Mouse (Mus musculus): ENCODE data around the gene Ahnak. TPM values are rescaled to one million over a fixed set of nuclear protein-coding genes. Genes with fewer than 3 reads are reported as not detected.

Gene Ahnak
- polyA plus RNA-seq, 1 experiment from 2014 or later = 30.6 TPM

DNA sequence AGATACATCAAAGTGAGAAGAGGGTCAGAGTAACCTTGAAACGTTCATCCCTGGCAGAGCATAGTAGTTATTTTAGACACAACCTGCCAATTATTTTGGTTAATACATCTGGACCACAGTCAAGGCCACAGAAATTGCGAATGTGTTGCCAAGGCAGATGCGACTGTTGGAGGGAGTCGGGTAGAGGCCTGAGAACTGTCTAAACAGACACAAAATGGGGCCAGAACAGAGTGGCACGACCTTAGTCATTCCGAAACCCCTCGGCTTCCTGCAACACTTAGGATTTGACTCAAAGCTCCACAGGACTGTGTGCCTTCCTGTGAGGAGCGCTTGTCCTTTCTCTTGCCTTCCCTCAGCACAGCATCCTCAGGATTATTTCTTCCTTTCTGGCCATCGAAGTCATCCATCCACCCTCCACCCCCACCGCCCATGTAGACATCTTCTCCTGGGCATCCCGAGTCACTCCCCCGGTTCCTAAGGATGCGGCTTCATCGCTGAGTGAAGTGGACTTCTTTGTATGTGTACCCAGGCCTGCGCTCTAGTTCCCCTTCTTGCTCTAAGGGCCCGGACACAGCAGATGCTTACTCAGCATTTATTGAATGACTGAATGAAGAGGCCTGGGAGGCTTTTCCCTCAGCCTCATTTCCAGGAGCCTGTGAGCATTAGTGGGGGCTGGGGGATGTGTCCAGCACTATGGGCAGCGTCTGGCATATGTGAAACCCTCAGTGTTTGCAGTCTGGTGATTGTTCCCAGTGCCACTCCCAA, 111.4 kb downstream of the Ahnak start:
- ATAC-seq (ENCODE audit: insufficient number of reproducible peaks, insufficient read depth, low FRiP score, low read depth) = no peak
- peaks cover 0 to 2% of the 10 kb centered on the region in 2 experiments; a peak in 1 of 4 replicates for H3K4me1 ChIP-seq (ENCODE audit: control insufficient read depth in 2 of 2, insufficient read depth in 2 of 2, low read length in 2 of 2)
- H3K9me3 ChIP-seq (ENCODE audit: control insufficient read depth, low read length) = no peaks in the 10 kb centered on the region
- no peak overlapping the region for H3K27ac ChIP-seq (replicated peaks in 1 of 2; ENCODE audit: control insufficient read depth in 1 of 2, insufficient read depth in 1 of 2, low read depth in 2 of 2, low read length in 2 of 2)
- H3K27me3 ChIP-seq (ENCODE audit: control insufficient read depth, insufficient read depth, low read length) = no peaks in the 10 kb centered on the region
- no peak overlapping the region for H3K4me3 ChIP-seq (ENCODE audit: control insufficient read depth in 1 of 2, insufficient read depth in 1 of 2, low read depth in 1 of 2, low read length in 2 of 2)
- no peak overlapping the region for H3K4me2 ChIP-seq (ENCODE audit: low read length)
- H3K9ac ChIP-seq (ENCODE audit: low read length) = no peak overlapping the region
- WGBS = 80% methylated on average over 17 of the region's 17 CpGs
- no peaks in the 10 kb centered on the region for H3K36me3 ChIP-seq (ENCODE audit: control insufficient read depth, insufficient read depth, low read length)

DNA sequence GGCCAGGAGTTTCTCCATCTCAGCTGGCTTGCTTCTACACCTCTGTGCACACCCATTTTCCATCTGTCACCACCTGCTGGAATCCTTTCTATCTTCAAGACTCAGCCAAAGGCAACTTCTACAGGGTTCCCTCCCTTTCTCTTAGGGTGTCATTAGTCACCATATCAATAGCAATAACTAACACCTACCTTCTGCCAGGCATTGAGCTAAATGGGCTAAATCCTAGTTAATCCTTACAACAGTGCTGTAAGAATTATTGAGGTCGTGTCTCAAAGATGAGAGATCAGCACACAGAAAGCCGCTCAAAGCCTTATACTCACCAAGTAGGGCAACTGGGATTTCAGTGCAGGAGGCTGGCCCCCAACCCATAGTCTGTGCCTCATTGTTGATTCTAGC, 112.0 kb downstream of the Ahnak start:
- ATAC-seq (ENCODE audit: insufficient number of reproducible peaks, insufficient read depth, low FRiP score, low read depth) = no peak
- no peak overlapping the region for H3K4me3 ChIP-seq (ENCODE audit: control insufficient read depth in 1 of 2, insufficient read depth in 1 of 2, low read depth in 1 of 2, low read length in 2 of 2)
- no peak overlapping the region for H3K4me2 ChIP-seq (ENCODE audit: low read length)
- no peaks in the 10 kb centered on the region for H3K27me3 ChIP-seq (ENCODE audit: control insufficient read depth, insufficient read depth, low read length)
- H3K4me1 ChIP-seq (ENCODE audit: control insufficient read depth in 2 of 2, insufficient read depth in 2 of 2, low read length in 2 of 2) = peaks cover 3 to 4% of the 10 kb centered on the region in 2 experiments; a peak in 2 of 4 replicates
- 63% methylated on average over 2 of the region's 2 CpGs for WGBS
- H3K36me3 ChIP-seq (ENCODE audit: control insufficient read depth, insufficient read depth, low read length) = no peaks in the 10 kb centered on the region
- no peaks in the 10 kb centered on the region for H3K9me3 ChIP-seq (ENCODE audit: control insufficient read depth, low read length)
- no peak overlapping the region for H3K9ac ChIP-seq (ENCODE audit: low read length)
- H3K27ac ChIP-seq (replicated peaks in 1 of 2; ENCODE audit: control insufficient read depth in 1 of 2, insufficient read depth in 1 of 2, low read depth in 2 of 2, low read length in 2 of 2) = no peak overlapping the region

DNA sequence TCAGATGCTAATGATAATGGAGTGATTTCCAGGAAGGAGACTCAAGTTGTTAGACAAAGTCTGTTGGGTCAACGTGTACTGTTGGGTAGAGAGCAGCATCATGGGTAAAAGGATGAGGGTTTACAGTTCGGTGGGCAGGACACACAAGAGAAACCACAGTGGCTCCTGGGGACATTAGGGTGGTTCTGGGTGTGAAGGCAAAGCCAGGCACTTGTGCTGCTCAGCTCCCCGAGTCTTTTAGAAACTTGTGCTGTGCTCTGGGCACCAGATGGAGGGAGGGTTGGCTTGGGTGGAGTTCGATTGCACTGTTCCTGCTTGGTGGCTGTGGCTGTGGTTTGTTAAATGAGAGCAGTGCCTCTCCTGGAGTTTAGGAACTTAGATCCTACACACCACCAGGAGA, 114.9 kb downstream of the Ahnak start:
- ATAC-seq (ENCODE audit: insufficient number of reproducible peaks, insufficient read depth, low FRiP score, low read depth) = no peak
- H3K9me3 ChIP-seq (ENCODE audit: control insufficient read depth, low read length) = no peaks in the 10 kb centered on the region
- no peaks in the 10 kb centered on the region for H3K27me3 ChIP-seq (ENCODE audit: control insufficient read depth, insufficient read depth, low read length)
- no peaks in the 10 kb centered on the region for H3K36me3 ChIP-seq (ENCODE audit: control insufficient read depth, insufficient read depth, low read length)
- no peak overlapping the region for H3K4me3 ChIP-seq (ENCODE audit: control insufficient read depth in 1 of 2, insufficient read depth in 1 of 2, low read depth in 1 of 2, low read length in 2 of 2)
- H3K9ac ChIP-seq (ENCODE audit: low read length) = no peak overlapping the region
- H3K4me1 ChIP-seq (ENCODE audit: control insufficient read depth in 2 of 2, insufficient read depth in 2 of 2, low read length in 2 of 2) = peaks cover 19% of the 10 kb centered on the region in 2 experiments
- 77% methylated on average over 4 of the region's 4 CpGs for WGBS
- H3K4me2 ChIP-seq (ENCODE audit: low read length) = no peak overlapping the region
- no peak overlapping the region for H3K27ac ChIP-seq (replicated peaks in 1 of 2; ENCODE audit: control insufficient read depth in 1 of 2, insufficient read depth in 1 of 2, low read depth in 2 of 2, low read length in 2 of 2)

DNA sequence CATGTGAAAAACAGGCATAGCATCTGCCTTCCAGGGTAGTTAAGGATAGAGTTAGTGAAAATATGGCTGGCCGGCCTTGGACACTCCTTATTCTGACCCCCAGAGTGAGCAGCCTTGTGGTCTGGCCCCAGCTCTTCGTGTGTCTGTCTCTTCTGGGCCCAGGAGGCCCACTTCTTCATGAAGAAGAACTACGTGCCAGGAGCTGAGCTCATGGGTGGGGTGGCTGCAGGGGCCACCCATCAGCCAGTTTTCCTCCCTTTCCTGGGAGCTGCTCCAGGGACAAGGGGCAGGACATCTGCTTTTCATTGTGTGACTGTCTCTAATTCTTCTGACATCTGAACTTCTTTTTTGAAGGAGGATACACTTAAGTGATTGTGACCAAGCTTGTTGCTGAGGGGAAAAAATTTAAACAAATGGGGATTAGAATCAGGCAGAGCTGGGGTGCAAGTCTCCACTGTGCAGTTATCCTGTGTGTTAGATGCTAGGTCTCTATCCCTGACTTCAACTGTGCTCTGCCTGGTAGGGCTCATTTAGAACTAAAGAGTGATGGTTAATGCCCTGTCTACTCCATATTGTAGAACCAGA, 116.1 kb downstream of the Ahnak start:
- H3K4me2 ChIP-seq (ENCODE audit: low read length) = no peak overlapping the region
- no peaks in the 10 kb centered on the region for H3K9me3 ChIP-seq (ENCODE audit: control insufficient read depth, low read length)
- WGBS = 66% methylated on average over 3 of the region's 3 CpGs
- H3K36me3 ChIP-seq (ENCODE audit: control insufficient read depth, insufficient read depth, low read length) = no peaks in the 10 kb centered on the region
- H3K4me1 ChIP-seq (ENCODE audit: control insufficient read depth in 2 of 2, insufficient read depth in 2 of 2, low read length in 2 of 2) = peaks cover 17 to 19% of the 10 kb centered on the region in 2 experiments
- no peak overlapping the region for H3K4me3 ChIP-seq (ENCODE audit: control insufficient read depth in 1 of 2, insufficient read depth in 1 of 2, low read depth in 1 of 2, low read length in 2 of 2)
- no peak overlapping the region for H3K27ac ChIP-seq (replicated peaks in 1 of 2; ENCODE audit: control insufficient read depth in 1 of 2, insufficient read depth in 1 of 2, low read depth in 2 of 2, low read length in 2 of 2)
- ATAC-seq (ENCODE audit: insufficient number of reproducible peaks, insufficient read depth, low FRiP score, low read depth) = no peak
- H3K9ac ChIP-seq (ENCODE audit: low read length) = no peak overlapping the region
- H3K27me3 ChIP-seq (ENCODE audit: control insufficient read depth, insufficient read depth, low read length) = no peaks in the 10 kb centered on the region

GRCm38 (mm10) chr19:9106096-9106495, 117.0 kb downstream of the Ahnak start:
- Histone ChIP-seq H3K9me3 (ENCODE audit: control insufficient read depth, low read length) (no peaks in the 10 kb centered on the region), H3K27me3 (ENCODE audit: control insufficient read depth, insufficient read depth, low read length) (no peaks in the 10 kb centered on the region), H3K4me1 (ENCODE audit: control insufficient read depth in 2 of 2, insufficient read depth in 2 of 2, low read length in 2 of 2) (peaks cover 17 to 19% of the 10 kb centered on the region in 2 experiments), H3K36me3 (ENCODE audit: control insufficient read depth, insufficient read depth, low read length) (no peaks in the 10 kb centered on the region), H3K9ac (ENCODE audit: low read length) (peak overlapping the region; percentile 28; the same call in 1 of the 2 replicates), H3K27ac (replicated peaks in 1 of 2; ENCODE audit: control insufficient read depth in 1 of 2, insufficient read depth in 1 of 2, low read depth in 2 of 2, low read length in 2 of 2) (peak overlapping the region in 1 of 2 experiments; percentile 62; a peak in 2 of 4 replicates), H3K4me2 (ENCODE audit: low read length) (no peak overlapping the region), H3K4me3 (ENCODE audit: control insufficient read depth in 1 of 2, insufficient read depth in 1 of 2, low read depth in 1 of 2, low read length in 2 of 2) (no peak overlapping the region)
- ATAC-seq (ENCODE audit: insufficient number of reproducible peaks, insufficient read depth, low FRiP score, low read depth) = no peak
- 49% methylated on average over 5 of the region's 5 CpGs for WGBS

GRCm38 (mm10) chr19:9106751-9107378, 117.8 kb downstream of the Ahnak start:
- WGBS = 7% methylated on average over 4 of the region's 4 CpGs
- no peaks in the 10 kb centered on the region for H3K36me3 ChIP-seq (ENCODE audit: control insufficient read depth, insufficient read depth, low read length)
- peaks cover 17 to 21% of the 10 kb centered on the region in 2 experiments for H3K4me1 ChIP-seq (ENCODE audit: control insufficient read depth in 2 of 2, insufficient read depth in 2 of 2, low read length in 2 of 2)
- no peaks in the 10 kb centered on the region for H3K9me3 ChIP-seq (ENCODE audit: control insufficient read depth, low read length)
- no peak overlapping the region for H3K4me2 ChIP-seq (ENCODE audit: low read length)
- no peaks in the 10 kb centered on the region for H3K27me3 ChIP-seq (ENCODE audit: control insufficient read depth, insufficient read depth, low read length)
- H3K27ac ChIP-seq (replicated peaks in 1 of 2; ENCODE audit: control insufficient read depth in 1 of 2, insufficient read depth in 1 of 2, low read depth in 2 of 2, low read length in 2 of 2) = peak overlapping the region; percentile 16 to 62; a peak in 3 of 4 replicates
- H3K4me3 ChIP-seq (ENCODE audit: control insufficient read depth in 1 of 2, insufficient read depth in 1 of 2, low read depth in 1 of 2, low read length in 2 of 2) = no peak overlapping the region
- peak overlapping the region; percentile 31; the same call in 1 of the 2 replicates for H3K9ac ChIP-seq (ENCODE audit: low read length)
- ATAC-seq (ENCODE audit: insufficient number of reproducible peaks, insufficient read depth, low FRiP score, low read depth) = peak; percentile 36; the same call in 1 of the 2 replicates

DNA sequence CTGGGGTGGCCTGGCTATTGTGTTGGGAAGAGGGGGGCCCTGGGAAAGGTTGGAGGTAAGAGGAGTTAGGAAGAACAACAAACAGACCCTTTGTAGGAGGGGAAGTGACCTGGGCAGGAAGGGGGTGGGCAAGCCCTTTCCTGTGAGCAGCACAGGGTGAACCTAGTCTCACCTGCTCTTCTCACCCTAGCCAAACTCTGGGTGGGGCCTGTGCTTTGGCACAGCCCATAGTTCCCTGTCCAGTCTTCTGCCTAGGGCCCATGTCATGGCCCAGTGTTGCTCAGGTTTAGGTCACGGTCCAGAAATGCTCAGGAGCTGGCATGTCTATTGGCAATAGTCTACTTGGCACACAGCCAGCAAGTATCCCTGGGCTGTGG, 118.3 kb downstream of the Ahnak start:
- Histone ChIP-seq H3K9me3 (ENCODE audit: control insufficient read depth, low read length) (no peaks in the 10 kb centered on the region), H3K9ac (ENCODE audit: low read length) (0 out of 2 replicates have a peak overlapping the region, but pooled peaks have one; percentile 31), H3K4me3 (ENCODE audit: control insufficient read depth in 1 of 2, insufficient read depth in 1 of 2, low read depth in 1 of 2, low read length in 2 of 2) (no peak overlapping the region), H3K27me3 (ENCODE audit: control insufficient read depth, insufficient read depth, low read length) (no peaks in the 10 kb centered on the region), H3K4me1 (ENCODE audit: control insufficient read depth in 2 of 2, insufficient read depth in 2 of 2, low read length in 2 of 2) (peaks cover 17 to 25% of the 10 kb centered on the region in 2 experiments), H3K27ac (replicated peaks in 1 of 2; ENCODE audit: control insufficient read depth in 1 of 2, insufficient read depth in 1 of 2, low read depth in 2 of 2, low read length in 2 of 2) (peak overlapping the region; percentile 16 to 62; a peak in 2 of 4 replicates), H3K36me3 (ENCODE audit: control insufficient read depth, insufficient read depth, low read length) (0 out of 2 replicates have a peak, but pooled peaks cover 3% of the 10 kb centered on the region), H3K4me2 (ENCODE audit: low read length) (no peak overlapping the region)
- 0 out of 2 replicates have a peak, but pooled peaks have one; percentile 7 for ATAC-seq (ENCODE audit: insufficient number of reproducible peaks, insufficient read depth, low FRiP score, low read depth)
- WGBS = 52% methylated on average over 1 of the region's 1 CpGs

Data from heart, embryonic 14.5 days (tissue).